Mouse (Mus musculus): ENCODE results near the gene Dus3l. TPM values are rescaled to one million over a fixed set of nuclear protein-coding genes. Genes with fewer than 3 reads are reported as not detected.

Dus3l gene
- total RNA-seq (2014; rRNA removed) (79.0 and 96.5 TPM in 2 replicates), polyA plus RNA-seq (2015; fragmentation: Nextera tagmentation; extraction: Ambion mirVana) (85.9 and 90.0 TPM in 2 replicates)

- no peaks in the 10 kb centered on the region for H3K9me3 ChIP-seq (ENCODE audit: low read length)
- peak; percentile 85 for ATAC-seq
Measured at GRCm38 (mm10) chr17:56764474-56765354, at the start of gene Dus3l. Gene Dus3l (plus strand): TSS chr17:56764757.

GRCm38 (mm10) chr17:56715360-56715759, 49.2 kb upstream of the Dus3l start:
- Histone ChIP-seq H3K27ac (no peak overlapping the region), H3K4me1 (ENCODE audit: insufficient read depth, low read length) (peaks cover 13% of the 10 kb centered on the region), H3K4me3 (ENCODE audit: low read length) (no peak overlapping the region), H3K9me3 (ENCODE audit: low read length) (no peaks in the 10 kb centered on the region), H3K9ac (replicated peaks; ENCODE audit: low read length) (no peak overlapping the region), H3K4me2 (ENCODE audit: low read depth, low read length) (peak overlapping the region; percentile 72; the same call in 1 of the 2 replicates), H3K27me3 (ENCODE audit: insufficient read depth, low read length) (no peaks in the 10 kb centered on the region), H3K36me3 (ENCODE audit: insufficient read depth, low read length) (peaks cover 19% of the 10 kb centered on the region)
- DNase-seq (ENCODE audit: low spot score), result no peak
- ATAC-seq, result no peak
- WGBS, result 63% methylated on average over 11 of the region's 11 CpGs
- no peak for TF ChIP-seq CTCF (IDR thresholded peaks at IDR 0.05; ENCODE audit: low read depth)

More at GRCm38 (mm10) chr17:56764474-56765354, at the start of gene Dus3l:
- peak within 1 kb of the TSS; percentile 78 for H3K4me3 ChIP-seq (ENCODE audit: low read length)
- DNase-seq (ENCODE audit: low spot score), result peak; percentile 95
- 2% methylated on average over 54 of the region's 58 CpGs for WGBS
- peak within 1 kb of the TSS; percentile 98 for H3K27ac ChIP-seq
- peaks cover 24% of the 10 kb centered on the region for H3K36me3 ChIP-seq (ENCODE audit: insufficient read depth, low read length)
- TF ChIP-seq CTCF (IDR thresholded peaks at IDR 0.05; ENCODE audit: low read depth), result no peak
- peak within 1 kb of the TSS; percentile 80 for H3K9ac ChIP-seq (replicated peaks; ENCODE audit: low read length)
- H3K4me1 ChIP-seq (ENCODE audit: insufficient read depth, low read length), result peaks cover 13% of the 10 kb centered on the region; the same call in 1 of the 2 replicates
- H3K27me3 ChIP-seq (ENCODE audit: insufficient read depth, low read length), result no peaks in the 10 kb centered on the region
- peak within 1 kb of the TSS; percentile 80 for H3K4me2 ChIP-seq (ENCODE audit: low read depth, low read length)

- H3K9ac ChIP-seq (replicated peaks; ENCODE audit: low read length), result peak overlapping the region; percentile 69
- H3K4me1 ChIP-seq (ENCODE audit: insufficient read depth, low read length), result peaks cover 13% of the 10 kb centered on the region
- peak overlapping the region; percentile 86 for H3K4me3 ChIP-seq (ENCODE audit: low read length)
- TF ChIP-seq CTCF (IDR thresholded peaks at IDR 0.05; ENCODE audit: low read depth), result no peak
- no peak for DNase-seq (ENCODE audit: low spot score)
- no peaks in the 10 kb centered on the region for H3K9me3 ChIP-seq (ENCODE audit: low read length)
- no peaks in the 10 kb centered on the region for H3K27me3 ChIP-seq (ENCODE audit: insufficient read depth, low read length)
- WGBS, result 23% methylated on average over 22 of the region's 22 CpGs
- peaks cover 13% of the 10 kb centered on the region; the same call in 1 of the 2 replicates for H3K36me3 ChIP-seq (ENCODE audit: insufficient read depth, low read length)
- ATAC-seq, result no peak
- H3K4me2 ChIP-seq (ENCODE audit: low read depth, low read length), result peak overlapping the region; percentile 72
- peak overlapping the region; percentile 90 for H3K27ac ChIP-seq
Measured at GRCm38 (mm10) chr17:56715914-56716654, 48.5 kb upstream of the Dus3l start.

- Histone ChIP-seq H3K9me3 (ENCODE audit: low read length) (no peaks in the 10 kb centered on the region), H3K36me3 (ENCODE audit: insufficient read depth, low read length) (peaks cover 11% of the 10 kb centered on the region; the same call in 1 of the 2 replicates), H3K27me3 (ENCODE audit: insufficient read depth, low read length) (no peaks in the 10 kb centered on the region), H3K4me2 (ENCODE audit: low read depth, low read length) (peak overlapping the region; percentile 72), H3K9ac (replicated peaks; ENCODE audit: low read length) (peak overlapping the region; percentile 89), H3K27ac (peak overlapping the region; percentile 90), H3K4me1 (ENCODE audit: insufficient read depth, low read length) (peaks cover 13% of the 10 kb centered on the region), H3K4me3 (ENCODE audit: low read length) (peak overlapping the region; percentile 86)
- peak; percentile 94 for ATAC-seq
- no peak for TF ChIP-seq CTCF (IDR thresholded peaks at IDR 0.05; ENCODE audit: low read depth)
- WGBS, result under 1% methylated on average over 55 of the region's 55 CpGs
- DNase-seq (ENCODE audit: low spot score), result peak; percentile 100
Measured at GRCm38 (mm10) chr17:56716655-56717362, 47.7 kb upstream of the Dus3l start.

- peaks cover 14% of the 10 kb centered on the region for H3K36me3 ChIP-seq (ENCODE audit: insufficient read depth, low read length)
Measured at GRCm38 (mm10) chr17:56717363-56718058, 47.0 kb upstream of the Dus3l start, which contains the start of the genes Ndufa11 and Vmac. Gene Ndufa11 (plus strand): TSS chr17:56717767. Gene Vmac (minus strand): TSS chr17:56718022.

More at GRCm38 (mm10) chr17:56717363-56718058, 47.0 kb upstream of the Dus3l start, which contains the start of the genes Ndufa11 and Vmac:
- WGBS, result under 1% methylated on average over 59 of the region's 59 CpGs
- ATAC-seq (peak; percentile 78), DNase-seq (ENCODE audit: low spot score) (peak; percentile 100)
- no peaks in the 10 kb centered on the region for H3K9me3 ChIP-seq (ENCODE audit: low read length)
- peak within 1 kb of the TSS; percentile 90 for H3K27ac ChIP-seq
- H3K4me1 ChIP-seq (ENCODE audit: insufficient read depth, low read length), result peaks cover 13% of the 10 kb centered on the region
- H3K9ac ChIP-seq (replicated peaks; ENCODE audit: low read length), result peak within 1 kb of the TSS; percentile 89
- H3K27me3 ChIP-seq (ENCODE audit: insufficient read depth, low read length), result no peaks in the 10 kb centered on the region
- peak within 1 kb of the TSS; percentile 86 for H3K4me3 ChIP-seq (ENCODE audit: low read length)
- peak within 1 kb of the TSS; percentile 72 for H3K4me2 ChIP-seq (ENCODE audit: low read depth, low read length)
- TF ChIP-seq CTCF (IDR thresholded peaks at IDR 0.05; ENCODE audit: low read depth), result no peak

Measured in hindbrain, postnatal 0 days (tissue).